Mouse (Mus musculus) NIH3T3 (cell line): ENCODE data around the gene Unc79.

Experiments
- DNase-seq: peaks from one replicate; pipeline ENCODE4 v3.0.0-alpha.2; 2012; ENCODE audit warnings: low read depth

Unc79 gene

DNA sequence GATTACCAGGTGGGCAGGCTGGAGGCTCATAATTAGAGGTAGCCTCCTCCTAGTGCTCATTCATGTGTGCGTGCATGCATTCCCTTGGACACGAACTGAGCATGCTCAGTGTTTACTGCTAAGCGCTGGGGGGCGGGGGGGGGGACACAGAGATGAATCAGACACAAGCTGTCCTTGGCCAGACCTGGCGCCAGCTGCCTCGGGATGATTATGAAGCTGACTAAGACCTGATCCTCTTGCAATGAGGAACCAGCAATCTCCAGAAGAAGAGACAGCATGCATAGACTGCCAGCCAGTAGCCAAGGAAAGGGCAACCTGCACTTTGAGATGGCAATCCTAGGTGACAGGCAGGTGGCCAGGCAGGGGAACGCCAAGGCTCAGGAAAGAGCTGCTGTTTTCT is 256.9 kb downstream of the Unc79 start:
- DNase-seq: no peak

GRCm38 (mm10) chr12:103209581-103209980 is 260.9 kb downstream of the Unc79 start:
- DNase-seq: no peak

GRCm38 (mm10) chr12:103211078-103211477 is 262.4 kb downstream of the Unc79 start:
- DNase-seq: no peak

- no peak for DNase-seq
Measured at GRCm38 (mm10) chr12:103213591-103213990, 264.9 kb downstream of the Unc79 start.

DNA sequence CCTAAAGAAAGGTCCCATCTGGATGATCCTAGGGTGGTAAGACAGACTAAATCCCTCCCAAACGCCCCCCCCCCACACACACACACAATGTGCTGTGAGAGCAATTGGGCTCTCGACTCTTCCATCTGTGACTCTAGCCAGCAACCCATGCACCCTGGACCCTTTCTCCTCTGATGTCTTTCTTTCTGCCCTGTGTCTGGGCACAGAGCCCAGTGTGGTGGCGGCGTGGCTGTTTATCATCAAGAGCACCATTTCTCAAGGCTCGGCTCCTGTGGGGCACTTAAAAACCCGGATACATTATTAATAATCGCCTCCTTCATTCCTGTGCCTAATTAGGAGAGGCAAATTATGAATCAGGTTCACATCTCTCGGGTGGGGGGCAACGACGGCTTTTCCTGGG is 265.6 kb downstream of the Unc79 start:
- no peak for DNase-seq

- no peak for DNase-seq
Measured at GRCm38 (mm10) chr12:103214797-103215196, 266.1 kb downstream of the Unc79 start.

GRCm38 (mm10) chr12:103215877-103216610 is 267.4 kb downstream of the Unc79 start:
- no peak for DNase-seq

DNA sequence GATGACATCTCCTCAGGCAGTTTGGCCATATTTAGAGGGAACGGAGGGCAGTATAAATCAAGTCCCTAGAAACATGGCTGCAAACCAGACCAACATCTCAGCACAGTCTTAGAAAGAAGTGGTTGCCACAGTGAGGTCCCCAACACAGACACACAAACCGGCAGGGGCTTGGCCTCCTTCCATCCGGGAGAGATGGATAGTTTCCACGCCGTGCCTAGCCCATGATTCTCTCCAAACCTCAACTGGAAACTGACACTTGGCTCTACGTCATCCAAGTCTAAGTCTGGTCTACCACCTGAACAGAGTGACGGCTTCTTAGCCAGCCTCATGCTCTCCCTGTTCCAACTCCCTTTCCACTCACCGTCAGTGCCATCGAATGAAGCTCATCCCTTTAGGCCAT is 275.0 kb downstream of the Unc79 start:
- no peak for DNase-seq

- no peak for DNase-seq
Measured at GRCm38 (mm10) chr12:103226121-103226520, 277.5 kb downstream of the Unc79 start.

- DNase-seq: no peak
Measured at GRCm38 (mm10) chr12:103229058-103229457, 280.4 kb downstream of the Unc79 start.
